Mouse (Mus musculus): ENCODE data around the gene Tgfbr3.

The Tgfbr3 gene

DNA sequence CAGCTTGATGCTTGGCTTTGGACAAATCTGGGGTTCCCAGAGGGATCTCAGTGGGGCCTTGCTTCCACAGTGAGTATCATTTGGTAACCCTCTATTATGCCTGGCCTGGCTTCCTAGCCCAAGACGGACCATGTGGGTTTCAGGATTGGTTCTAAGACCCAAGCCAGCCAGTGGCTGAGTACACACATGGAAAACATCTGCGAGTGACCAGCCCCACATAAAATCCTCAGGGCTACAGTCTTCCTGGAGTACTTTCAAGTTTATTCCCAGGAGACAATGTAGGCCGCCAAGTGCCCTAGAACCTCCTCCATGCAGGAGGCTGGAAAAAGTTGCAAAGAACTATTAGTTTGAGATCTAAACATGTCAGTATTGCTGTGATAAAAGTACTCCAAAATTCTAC lies 172.6 kb downstream of the Tgfbr3 start:
- in situ Hi-C loops (cut with MboI, MseI) = no loop called here

GRCm38 (mm10) chr5:107112656-107113275 lies 176.7 kb downstream of the Tgfbr3 start:
- in situ Hi-C loops (cut with MboI, MseI) = no loop called here

- in situ Hi-C loops (cut with MboI, MseI) = no loop called here
Observed at GRCm38 (mm10) chr5:107111802-107112201, 177.6 kb downstream of the Tgfbr3 start.

- in situ Hi-C loops (cut with MboI, MseI) = no loop called here
Observed at GRCm38 (mm10) chr5:107110880-107111520, 178.4 kb downstream of the Tgfbr3 start.

DNA sequence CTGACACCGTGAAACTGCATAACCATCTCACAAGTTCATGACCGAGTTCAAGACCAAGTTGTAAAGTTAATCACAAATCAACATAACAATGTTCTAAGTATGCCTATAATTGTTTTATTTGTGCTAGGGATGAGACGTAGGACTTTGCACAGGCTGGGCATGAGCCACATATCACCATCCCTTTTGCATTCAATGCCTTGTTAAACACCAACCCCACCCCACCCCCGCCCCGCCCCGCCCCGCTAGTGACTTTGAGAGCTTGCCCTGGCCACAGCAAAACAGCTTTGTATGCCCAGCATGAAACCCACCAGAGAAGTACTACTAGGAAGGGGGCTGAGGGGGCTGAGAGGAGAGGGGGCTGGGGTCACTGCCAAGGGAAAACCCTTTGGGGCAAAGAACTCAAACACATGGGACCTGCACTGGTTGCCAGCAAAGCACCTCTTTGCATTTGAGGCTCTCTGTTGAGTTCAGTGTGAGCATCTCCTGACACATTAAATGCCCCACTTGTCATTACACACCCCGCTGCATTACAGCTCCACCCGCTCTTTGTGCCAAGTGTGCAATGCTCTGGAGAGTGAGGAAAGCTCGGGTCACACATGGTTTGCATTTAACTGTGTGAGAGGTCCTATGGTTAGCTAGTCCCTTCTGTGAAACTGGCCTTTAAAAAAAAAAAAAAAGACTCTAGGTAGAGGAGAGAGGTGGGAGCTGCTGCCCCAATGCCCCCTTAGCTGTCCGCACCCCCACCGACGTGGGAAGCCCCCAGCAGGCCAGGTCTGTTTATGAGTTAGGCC lies 179.1 kb downstream of the Tgfbr3 start:
- in situ Hi-C loops (cut with MboI, MseI) = no loop called here

GRCm38 (mm10) chr5:107109416-107109815 lies 180.0 kb downstream of the Tgfbr3 start:
- in situ Hi-C loops (cut with MboI, MseI) = no loop called here

DNA sequence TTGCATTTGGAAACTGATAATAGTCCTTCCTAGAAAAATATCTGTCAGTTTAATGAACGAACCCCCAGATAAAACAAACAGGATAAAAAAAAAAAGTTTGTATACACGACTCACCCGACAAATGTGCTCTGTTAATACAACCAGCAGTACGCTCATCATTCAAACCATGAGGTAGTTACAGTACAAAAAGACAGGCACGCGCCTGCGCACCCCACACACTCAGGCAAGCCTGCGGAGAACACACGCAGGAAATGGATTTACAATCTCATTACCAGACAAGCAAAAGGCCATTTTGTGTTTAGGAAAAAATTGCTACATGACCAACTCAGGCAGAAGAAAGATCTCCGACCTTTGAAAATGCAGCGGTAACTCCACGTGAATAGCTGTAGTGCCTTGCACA lies 182.6 kb downstream of the Tgfbr3 start:
- in situ Hi-C loops (cut with MboI, MseI) = no loop called here

GRCm38 (mm10) chr5:107106139-107106538 lies 183.3 kb downstream of the Tgfbr3 start:
- in situ Hi-C loops (cut with MboI, MseI) = no loop called here

- in situ Hi-C loops (cut with MboI, MseI) = no loop called here
Observed at GRCm38 (mm10) chr5:107103591-107103990, 185.8 kb downstream of the Tgfbr3 start.

DNA sequence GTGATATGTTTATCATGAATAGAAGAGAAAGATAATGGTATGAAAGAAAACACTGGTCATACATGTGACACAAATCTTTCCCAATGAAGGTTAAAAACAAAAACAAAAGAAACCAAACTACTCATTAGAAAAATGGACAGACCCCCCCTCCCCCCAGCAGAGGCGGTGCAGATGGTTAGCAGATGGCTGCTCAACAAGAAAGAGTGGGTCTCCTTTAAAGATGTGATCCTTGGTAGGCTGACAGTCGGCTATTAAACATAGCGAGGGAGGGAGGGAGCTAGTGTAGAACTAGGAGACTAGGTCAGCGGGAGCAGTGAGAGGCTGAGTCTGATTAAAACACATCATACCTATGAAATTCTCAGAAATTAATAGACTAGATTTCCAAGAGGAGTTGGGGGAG lies 186.5 kb downstream of the Tgfbr3 start:
- in situ Hi-C loops (cut with MboI, MseI) = no loop called here

DNA sequence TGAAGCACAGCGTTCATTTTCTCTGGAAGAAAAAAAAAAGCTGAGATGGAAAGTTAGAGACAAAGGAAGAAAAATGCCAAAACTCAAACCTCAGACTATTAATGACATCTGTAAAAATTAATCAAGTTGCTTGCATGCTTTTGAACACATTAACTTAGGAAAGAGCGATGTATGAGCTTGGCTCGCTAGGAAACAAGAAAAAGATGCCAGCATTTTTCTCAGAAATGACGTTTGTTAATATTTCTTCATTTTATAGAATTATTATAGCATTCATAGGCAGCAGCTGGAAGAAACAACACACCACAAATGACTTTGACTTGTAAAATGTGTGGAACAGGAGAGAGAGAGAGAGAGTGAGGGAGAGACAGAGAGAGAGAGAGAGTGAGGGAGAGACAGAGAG lies 187.7 kb downstream of the Tgfbr3 start:
- in situ Hi-C loops (cut with MboI, MseI) = no loop called here

GRCm38 (mm10) chr5:107101135-107101534 lies 188.3 kb downstream of the Tgfbr3 start:
- in situ Hi-C loops (cut with MboI, MseI) = no loop called here

DNA sequence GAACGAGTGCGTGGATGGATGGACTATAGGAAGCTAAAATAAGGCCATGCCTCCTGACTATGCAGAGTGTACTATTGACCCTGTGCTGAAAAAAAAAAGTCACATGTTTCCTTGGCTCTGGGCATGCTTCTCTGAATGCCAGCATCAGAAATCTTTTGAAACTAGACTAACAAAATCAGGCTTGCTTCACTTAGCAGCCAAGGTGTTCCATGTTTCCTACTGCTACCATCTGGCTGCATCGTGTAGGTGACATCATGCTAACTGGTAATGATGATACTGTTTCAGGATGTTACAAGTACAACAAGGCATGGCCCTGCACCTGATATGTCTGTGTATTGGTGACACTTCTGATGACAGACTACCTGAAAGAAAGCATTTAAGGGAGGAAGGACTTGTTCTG lies 189.8 kb downstream of the Tgfbr3 start:
- in situ Hi-C loops (cut with MboI, MseI) = no loop called here

DNA sequence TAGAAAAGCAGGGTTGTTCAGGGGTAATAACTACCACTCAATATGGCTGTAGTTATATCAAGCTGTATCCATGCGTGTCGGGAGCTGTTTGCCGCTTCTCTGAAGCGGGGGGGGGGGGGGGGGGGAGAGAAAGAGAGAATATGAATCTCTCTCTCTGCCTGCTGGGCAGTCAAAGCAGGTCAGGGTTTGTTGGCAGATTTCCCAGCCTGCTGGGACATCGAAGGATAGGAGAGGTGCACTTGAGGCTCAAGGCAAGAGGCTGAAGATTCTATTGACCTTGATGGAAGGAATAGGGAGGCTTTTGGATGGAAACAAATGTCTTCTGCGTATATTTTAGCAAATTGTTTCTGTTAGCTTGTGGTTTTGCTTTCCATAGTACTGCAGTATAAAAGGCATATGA lies 190.4 kb downstream of the Tgfbr3 start:
- in situ Hi-C loops (cut with MboI, MseI) = no loop called here

- in situ Hi-C loops (cut with MboI, MseI) = no loop called here
Observed at GRCm38 (mm10) chr5:107098007-107098406, 191.4 kb downstream of the Tgfbr3 start.

DNA sequence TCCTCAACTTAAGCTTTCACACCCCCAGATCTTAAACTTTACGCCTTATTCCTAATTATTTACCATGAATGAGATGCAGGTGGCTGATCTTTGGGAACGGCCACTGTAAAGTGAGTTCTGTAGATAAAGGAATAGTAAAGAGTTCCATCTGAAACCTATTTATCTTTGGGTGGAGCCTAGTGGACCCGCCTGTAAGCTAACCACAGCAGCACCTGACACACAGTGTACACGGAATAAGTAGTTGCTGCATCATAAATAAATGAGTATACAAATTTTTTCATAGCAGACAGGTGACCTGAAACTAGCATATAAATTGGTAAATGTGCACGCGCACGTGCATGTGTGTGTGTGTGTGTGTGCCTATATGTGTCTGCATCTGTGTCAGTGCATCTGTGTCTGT lies 192.1 kb downstream of the Tgfbr3 start:
- in situ Hi-C loops (cut with MboI, MseI) = no loop called here

GRCm38 (mm10) chr5:107094233-107094632 lies 195.2 kb downstream of the Tgfbr3 start:
- in situ Hi-C loops (cut with MboI, MseI) = no loop called here

- in situ Hi-C loops (cut with MboI, MseI) = no loop called here
Observed at GRCm38 (mm10) chr5:107093253-107093652, 196.2 kb downstream of the Tgfbr3 start.

GRCm38 (mm10) chr5:107092137-107092536 lies 197.3 kb downstream of the Tgfbr3 start:
- in situ Hi-C loops (cut with MboI, MseI) = no loop called here

DNA sequence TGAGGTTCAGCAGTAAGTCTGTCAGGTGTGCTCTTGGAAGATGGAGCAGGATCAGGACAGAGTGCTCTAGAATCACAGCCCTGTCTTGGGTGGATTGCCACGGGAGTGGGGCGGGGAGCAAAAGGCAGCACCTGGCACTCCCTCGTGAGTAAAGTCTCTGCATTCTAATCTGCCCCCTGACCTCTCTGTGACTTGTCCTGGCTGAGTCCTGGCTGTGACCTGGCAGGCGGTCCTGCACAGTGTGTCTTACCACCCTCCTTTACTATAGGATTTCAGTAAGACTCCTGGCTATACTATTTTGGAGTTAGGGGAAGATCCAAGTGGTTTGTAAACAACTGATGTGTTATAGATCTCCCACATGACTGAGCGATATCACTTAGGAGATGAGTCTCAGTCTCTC lies 199.5 kb downstream of the Tgfbr3 start:
- in situ Hi-C loops (cut with MboI, MseI) = no loop called here

- in situ Hi-C loops (cut with MboI, MseI) = no loop called here
Observed at GRCm38 (mm10) chr5:107087829-107088808, 201.3 kb downstream of the Tgfbr3 start.

GRCm38 (mm10) chr5:107087291-107087690 lies 202.1 kb downstream of the Tgfbr3 start:
- in situ Hi-C loops (cut with MboI, MseI) = no loop called here

Data from T-helper 1 cell (primary cell).